Mouse (Mus musculus): ENCODE measurements around the gene Prkaa1. TPM values are rescaled to one million over a fixed set of nuclear protein-coding genes. Genes with fewer than 3 reads are reported as not detected.
"Not testable (repeated sequence)": the region's sequence is repeated elsewhere in the genome, so short reads cannot be mapped to it uniquely, and the experiment has no call there.

Prkaa1 gene
- polyA plus RNA-seq, 2 experiments from 2014 or later = 22.4 to 23.6 TPM

- no peak for ATAC-seq
Measured at GRCm38 (mm10) chr15:5184668-5185330, 41.1 kb downstream of the Prkaa1 start.

GRCm38 (mm10) chr15:5185366-5186292 is 42.0 kb downstream of the Prkaa1 start, which contains the start of gene Ttc33:
TSS of gene Ttc33 (plus strand) at chr15:5185525.
- ATAC-seq = peak; percentile 73

GRCm38 (mm10) chr15:5186293-5186675 is 42.6 kb downstream of the Prkaa1 start:
- ATAC-seq = no peak

GRCm38 (mm10) chr15:5187116-5187515 is 43.5 kb downstream of the Prkaa1 start:
- ATAC-seq = no peak

- no peak for ATAC-seq
Measured at GRCm38 (mm10) chr15:5188029-5188428, 44.4 kb downstream of the Prkaa1 start.

- no peak for ATAC-seq
Measured at GRCm38 (mm10) chr15:5189504-5190093, 45.9 kb downstream of the Prkaa1 start.

GRCm38 (mm10) chr15:5193833-5194232 is 50.2 kb downstream of the Prkaa1 start:
- ATAC-seq = no peak

GRCm38 (mm10) chr15:5194446-5194845 is 50.8 kb downstream of the Prkaa1 start:
- no peak for ATAC-seq

- ATAC-seq = no peak
Measured at GRCm38 (mm10) chr15:5194931-5195330, 51.3 kb downstream of the Prkaa1 start.

GRCm38 (mm10) chr15:5195987-5196514 is 52.4 kb downstream of the Prkaa1 start:
- no peak for ATAC-seq

- ATAC-seq = no peak
Measured at GRCm38 (mm10) chr15:5196691-5197090, 53.0 kb downstream of the Prkaa1 start.

- ATAC-seq = no peak
Measured at GRCm38 (mm10) chr15:5205222-5205621, 61.6 kb downstream of the Prkaa1 start.

GRCm38 (mm10) chr15:5209116-5209515 is 65.5 kb downstream of the Prkaa1 start:
- no peak for ATAC-seq

- ATAC-seq = no peak
Measured at GRCm38 (mm10) chr15:5220491-5220890, 76.8 kb downstream of the Prkaa1 start.

- ATAC-seq = not testable (repeated sequence)
Measured at GRCm38 (mm10) chr15:5230746-5231145, 87.1 kb downstream of the Prkaa1 start.

Other genes with a start within 250 kb of the Prkaa1 start
- gene Mroh2b, start 245.1 kb upstream of the Prkaa1 start, polyA plus RNA-seq (2017; shearing (Covaris generic)) = not detected
- gene C7, start 80.1 kb upstream of the Prkaa1 start, polyA plus RNA-seq (2017; shearing (Covaris generic)) = not detected
- gene Card6, start 35.3 kb upstream of the Prkaa1 start, polyA plus RNA-seq (2017; shearing (Covaris generic)) = 10 to 100 TPM; 31.6 to 35.4 TPM
- 1,000 to 10,000 TPM; 2,142 to 2,785 TPM for gene Rpl37, start 27.2 kb upstream of the Prkaa1 start, polyA plus RNA-seq (2017; shearing (Covaris generic))
- 10 to 100 TPM; 59.4 to 68.8 TPM for gene Ttc33, start 41.7 kb downstream of the Prkaa1 start, polyA plus RNA-seq (2017; shearing (Covaris generic))
- 10 to 100 TPM; 33.9 to 36.7 TPM for gene Ptger4, start 100.3 kb downstream of the Prkaa1 start, polyA plus RNA-seq (2017; shearing (Covaris generic))